Mouse (Mus musculus) liver, adult (tissue): ENCODE results near the gene Surf4.
A peak's percentile ranks its signal among the peaks of the same experiment; 100 is the strongest.

Experiments
- GATA4 ChIP-seq: IDR thresholded peaks from 2 replicates; pipeline ENCODE4 v1.6.1; 2014; ENCODE audit warnings: mild to moderate bottlenecking, low read length; ENCODE audit not compliant: insufficient replicate concordance

Gene Surf4

DNA sequence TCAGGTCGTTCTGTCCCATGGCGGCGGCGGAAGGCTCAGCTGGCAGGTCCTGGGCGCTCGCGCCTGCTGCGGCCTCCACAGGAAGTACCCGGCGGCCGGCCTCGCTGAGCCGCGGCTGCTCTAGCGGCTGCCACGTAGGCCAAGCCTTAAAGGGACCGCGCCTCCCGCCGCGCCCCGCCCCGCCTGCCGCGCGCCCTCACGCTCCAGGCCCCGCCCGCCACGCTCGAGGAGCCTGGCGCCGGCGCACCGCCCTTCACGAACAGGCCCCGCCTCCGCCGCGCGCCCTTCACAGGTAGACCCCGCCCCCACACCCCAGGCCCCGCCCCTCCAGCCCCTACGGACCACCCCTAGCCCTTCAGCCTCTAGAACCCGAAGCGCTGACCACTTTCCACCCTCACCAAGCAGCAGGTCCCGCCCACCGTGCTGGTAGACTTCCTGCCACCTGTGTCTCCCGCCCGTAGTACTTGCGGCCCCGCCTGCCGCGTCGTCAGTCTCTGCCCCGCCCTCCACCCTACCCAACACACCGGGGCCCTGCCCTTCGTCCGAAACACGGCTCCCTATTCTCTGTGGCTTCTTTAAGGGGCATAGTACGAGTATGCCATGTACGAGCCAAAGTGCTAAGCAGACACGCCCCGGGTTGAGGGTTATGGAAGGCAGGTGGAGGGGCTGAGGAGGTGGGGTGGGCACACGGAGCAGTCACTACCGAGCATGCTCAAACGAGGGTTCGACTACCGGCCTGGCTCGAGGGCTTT, at the start of gene Surf4, which contains the start of gene Stkld1:
Surf4 (minus strand) TSS at position 625 of the 752 bp plus-strand sequence.
Stkld1 (plus strand) TSS at position 744 of the 752 bp plus-strand sequence.
- no peak for TF ChIP-seq GATA4

DNA sequence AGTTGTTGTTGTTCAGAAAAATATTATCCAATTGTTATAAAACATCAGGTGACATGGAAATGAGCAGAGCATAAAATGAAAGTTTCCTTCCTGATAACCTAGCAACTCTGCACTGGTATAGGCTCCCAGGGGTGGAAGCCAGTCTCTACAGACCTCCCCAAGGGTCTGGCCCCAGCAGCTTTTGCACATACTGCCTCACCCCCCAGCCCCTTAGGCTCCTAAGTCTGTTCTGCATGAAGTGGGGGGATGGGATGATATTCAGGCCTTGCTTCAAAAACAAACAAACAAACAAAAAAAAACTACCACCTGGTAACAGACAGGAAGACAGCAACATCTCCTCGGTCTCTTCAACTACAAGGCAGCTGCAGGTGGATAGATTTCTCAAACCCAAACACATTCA, 46.6 kb upstream of the Surf4 start:
- TF ChIP-seq GATA4 = no peak

DNA sequence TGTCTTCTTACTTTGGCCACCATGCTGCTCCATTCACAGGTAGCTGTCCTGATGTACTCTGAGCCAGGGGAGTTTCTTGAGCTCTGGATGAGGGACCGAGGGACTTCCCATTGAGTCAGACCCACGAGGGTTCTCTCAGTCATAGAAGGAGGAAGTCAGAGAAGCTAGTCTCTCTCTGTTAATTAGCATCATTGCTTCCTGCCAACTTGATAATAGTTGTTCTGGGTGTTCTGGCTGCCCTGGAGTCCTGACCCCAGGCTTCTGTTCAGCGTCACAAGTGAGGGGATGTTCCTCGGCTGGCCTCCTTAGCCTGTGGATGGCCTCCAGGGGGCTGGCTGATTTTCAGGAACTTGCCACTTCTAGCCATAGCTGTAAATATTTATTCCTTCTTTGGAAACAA, 40.2 kb upstream of the Surf4 start:
- no peak for TF ChIP-seq GATA4

DNA sequence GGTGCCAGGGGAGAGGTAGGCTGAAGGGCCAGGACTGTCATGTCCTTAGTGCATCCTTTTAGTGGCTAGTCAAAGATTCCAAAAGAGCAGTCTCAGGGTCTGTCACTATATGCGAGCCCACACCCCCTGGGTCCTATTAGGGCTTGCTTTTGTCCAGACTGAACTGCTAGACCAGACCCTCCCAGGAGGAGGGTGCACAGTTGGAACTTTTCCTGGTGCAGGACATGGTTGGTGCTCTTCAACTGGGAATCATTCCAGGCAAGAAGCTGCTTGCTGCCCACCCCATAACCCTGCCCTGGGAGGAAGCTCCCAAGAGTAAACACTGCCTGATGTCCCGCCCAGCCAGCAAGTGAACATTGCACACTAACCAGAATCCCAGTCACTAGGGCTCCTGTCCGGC, 39.4 kb upstream of the Surf4 start, which contains the start of gene Adamts13:
Adamts13 (plus strand) TSS at position 301 of the 400 bp plus-strand sequence.
- no peak for TF ChIP-seq GATA4

DNA sequence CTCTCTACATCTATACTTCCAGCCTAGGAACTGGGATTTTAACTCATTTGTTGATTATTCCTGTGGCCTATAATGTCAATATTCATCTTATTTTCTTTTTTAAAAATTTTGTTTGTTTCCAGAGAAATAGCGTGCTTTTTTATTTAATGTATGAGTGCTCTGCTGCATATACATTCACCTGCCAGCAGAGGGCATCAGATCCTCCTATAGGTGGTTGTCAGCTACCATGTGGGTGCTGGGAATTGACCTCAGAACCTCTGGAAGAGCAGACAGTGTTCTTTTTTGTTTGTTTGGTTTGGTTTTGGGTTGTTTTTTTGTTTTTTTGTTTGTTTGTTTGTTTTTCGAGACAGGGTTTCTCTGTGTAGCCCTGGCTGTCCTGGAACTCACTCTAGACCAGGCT, 33.5 kb upstream of the Surf4 start:
- TF ChIP-seq GATA4 = no peak

DNA sequence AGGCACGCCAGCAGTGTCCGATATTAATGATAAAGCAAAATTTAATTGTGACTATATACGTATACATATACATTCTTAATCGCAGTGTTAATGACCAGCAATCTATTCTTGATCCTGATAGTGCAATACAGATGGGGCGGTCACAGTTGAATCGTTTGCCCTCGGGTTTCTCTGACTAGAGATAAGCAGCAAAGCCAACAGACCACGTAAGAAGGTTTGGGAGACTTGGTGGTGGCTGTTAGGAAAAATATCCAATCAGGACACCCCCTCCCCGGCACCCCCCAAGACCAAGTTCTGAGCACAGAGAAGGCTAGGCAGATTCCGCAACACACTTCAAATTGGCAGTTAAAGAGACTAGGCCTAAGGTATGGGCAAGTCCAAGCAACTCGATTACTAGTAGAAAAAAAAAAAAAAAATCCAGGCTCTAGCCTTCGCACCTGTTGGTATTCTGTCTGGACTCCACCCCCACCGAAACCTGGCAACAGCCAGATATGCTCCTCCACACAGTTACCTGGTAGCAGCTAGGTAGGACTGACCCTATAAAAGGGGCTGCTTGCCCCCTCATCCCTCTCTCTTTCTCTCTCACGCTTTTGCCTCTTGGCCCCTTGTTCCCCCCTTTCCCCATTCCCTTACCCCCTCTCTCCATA, 31.1 kb upstream of the Surf4 start:
- TF ChIP-seq GATA4 = no peak

DNA sequence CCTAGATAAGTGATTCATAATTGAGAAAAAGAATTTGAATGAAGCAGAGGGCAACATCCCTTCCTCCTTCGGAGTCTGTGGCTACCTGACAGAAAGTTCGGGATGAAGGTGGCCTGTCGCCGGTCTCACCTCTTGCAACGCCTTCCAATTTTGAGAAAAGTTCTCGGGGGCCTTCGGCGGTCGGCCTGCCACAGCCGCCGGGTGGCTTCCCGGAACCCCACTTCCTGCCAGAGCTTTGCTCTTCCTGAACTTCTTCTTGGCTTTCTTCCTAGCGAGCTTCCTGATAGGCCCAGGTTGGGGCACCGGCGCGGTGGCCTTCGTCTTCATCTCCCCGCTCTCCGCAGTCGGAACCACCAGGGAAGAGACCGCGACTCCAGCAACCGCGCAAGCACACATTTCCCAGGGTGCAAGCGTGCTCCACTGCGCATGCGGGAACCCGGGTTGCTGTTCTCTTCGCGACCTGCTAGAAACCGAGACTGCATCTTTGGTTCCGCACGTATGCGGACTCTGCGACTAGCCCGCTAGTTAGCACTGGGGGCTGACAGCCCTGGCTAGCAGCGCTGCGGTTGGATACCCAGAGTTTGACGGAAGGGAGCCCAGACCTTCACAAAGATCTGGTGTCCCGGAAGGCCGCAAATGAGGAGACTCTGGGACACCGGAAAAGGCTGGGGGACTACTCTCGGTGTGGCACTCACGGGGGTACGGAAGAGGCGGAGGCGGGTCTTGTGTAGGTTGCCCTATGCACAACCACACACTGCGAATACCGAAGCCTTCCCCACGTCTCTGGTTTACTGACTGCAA, 30.4 kb upstream of the Surf4 start, which contains the start of gene Rexo4:
Rexo4 (minus strand) TSS at position 464 of the 801 bp plus-strand sequence.
- peak; percentile 6; the same call in 1 of the 2 replicates for TF ChIP-seq GATA4

DNA sequence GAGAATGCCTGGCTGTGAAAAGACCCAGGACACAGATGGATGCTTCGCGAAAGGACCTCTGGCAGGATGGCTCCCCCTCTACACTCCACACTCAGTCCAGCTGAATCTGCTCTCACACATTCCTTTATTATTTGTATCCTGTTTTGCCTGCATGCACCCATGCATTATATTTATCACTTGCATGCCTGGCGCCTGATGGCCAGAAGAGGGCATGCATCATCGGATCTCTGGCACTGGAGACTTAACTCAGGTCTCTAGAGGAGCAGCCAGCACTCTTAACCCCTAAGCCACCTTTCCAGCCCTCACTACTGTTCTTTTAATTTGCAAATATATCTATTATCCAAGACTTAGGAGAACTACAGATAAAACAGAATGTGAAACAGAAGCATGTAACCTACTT, 27.0 kb upstream of the Surf4 start:
- TF ChIP-seq GATA4 = no peak

DNA sequence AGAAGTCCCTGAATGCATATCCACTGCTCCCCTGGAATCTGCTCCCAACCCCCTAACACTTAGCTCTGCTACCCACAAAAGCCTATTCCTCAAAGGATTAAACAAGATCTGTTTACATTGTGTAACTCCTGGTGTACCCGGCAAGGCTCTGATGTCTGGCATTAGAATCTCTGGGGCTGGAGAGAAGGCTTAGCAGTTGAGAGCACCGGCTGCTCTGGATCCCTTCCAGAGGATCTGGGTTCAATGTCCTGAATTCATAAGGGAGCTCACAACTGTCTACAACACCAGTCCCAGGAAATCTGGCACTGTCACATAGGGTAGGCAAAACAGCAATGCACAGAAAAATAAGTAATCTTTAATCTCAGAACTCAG, 23.7 kb upstream of the Surf4 start:
- TF ChIP-seq GATA4 = no peak

DNA sequence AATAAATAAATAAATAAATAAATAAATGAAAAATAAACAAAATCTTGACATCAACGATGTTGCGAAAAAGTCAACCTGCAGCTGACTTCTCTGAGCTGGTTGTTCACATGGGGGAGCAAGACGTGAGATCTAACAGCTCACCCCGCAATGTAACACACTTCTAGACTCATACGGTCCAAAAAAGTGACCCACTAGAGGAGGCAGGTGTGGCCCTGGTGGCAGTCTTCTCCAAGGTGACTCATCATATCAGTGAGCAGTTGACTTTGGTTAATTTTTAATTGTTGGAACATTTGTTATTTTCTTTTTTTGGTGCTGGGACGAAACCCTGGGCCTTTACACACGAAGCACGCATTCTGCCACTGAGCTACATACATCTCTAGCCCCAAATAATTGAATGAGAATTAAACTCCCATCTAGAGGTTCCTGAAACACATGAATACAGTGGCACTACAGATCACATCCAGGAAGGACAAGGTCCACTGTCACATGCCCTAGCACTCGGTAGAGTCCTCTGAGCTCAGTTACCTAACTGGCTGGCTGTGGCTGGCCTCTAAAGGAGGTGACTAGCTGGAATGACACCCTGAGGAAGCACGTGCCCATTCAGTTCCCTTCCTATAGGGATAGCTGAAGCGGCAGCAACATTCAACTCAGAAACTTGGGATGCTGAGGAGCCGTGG, 23.2 kb upstream of the Surf4 start:
- TF ChIP-seq GATA4 = no peak

DNA sequence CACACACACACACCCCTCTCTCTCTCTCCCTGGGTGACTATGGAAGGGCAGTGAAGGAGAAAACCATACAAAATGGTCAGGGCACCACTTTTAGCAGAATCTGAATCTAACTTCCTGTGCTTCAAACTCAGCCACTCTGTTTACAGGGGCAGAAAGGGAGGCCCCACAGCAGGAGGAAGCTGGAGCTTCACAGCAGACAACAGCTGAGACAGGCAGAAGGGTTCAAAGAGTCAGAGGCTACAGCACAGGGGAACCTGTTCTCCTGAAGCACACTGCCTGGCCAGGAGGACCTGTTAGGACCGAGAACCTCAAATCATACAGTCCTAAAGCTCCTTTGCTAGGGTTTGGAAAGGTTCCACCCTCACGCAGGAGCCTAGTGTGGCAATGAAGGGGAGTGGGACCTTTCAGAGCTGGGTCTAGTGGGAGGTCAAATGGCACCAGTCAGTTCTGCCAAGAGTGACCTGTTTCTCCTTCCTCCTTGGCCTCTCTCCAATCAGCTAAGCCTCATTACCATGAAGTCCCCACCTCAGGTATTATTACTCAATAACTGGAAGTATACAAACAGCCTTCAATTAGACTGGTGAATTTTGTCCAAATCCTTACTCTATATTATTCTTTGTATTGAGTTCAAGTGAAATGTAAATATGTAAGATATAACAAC, 21.1 kb upstream of the Surf4 start:
- TF ChIP-seq GATA4 = no peak

DNA sequence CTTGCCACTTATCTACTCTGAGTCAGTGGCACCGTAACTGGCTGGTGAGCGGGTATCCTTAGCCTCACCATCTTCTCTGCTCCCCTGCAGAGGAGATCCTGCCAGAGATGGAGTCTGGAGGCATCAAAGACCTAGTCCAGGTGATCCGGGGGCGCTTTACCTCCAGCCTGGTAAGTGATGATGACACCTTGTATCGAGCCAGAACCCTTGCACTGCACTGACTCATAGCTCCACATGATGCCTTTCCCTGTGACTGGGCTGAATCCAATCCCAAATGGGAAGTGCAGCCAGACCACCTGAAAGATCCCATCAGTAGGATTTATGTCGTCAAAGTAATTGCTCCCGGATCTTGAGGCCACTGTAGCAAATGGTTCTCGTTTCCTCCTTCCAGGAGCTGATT, 19.1 kb upstream of the Surf4 start:
- TF ChIP-seq GATA4 = no peak

DNA sequence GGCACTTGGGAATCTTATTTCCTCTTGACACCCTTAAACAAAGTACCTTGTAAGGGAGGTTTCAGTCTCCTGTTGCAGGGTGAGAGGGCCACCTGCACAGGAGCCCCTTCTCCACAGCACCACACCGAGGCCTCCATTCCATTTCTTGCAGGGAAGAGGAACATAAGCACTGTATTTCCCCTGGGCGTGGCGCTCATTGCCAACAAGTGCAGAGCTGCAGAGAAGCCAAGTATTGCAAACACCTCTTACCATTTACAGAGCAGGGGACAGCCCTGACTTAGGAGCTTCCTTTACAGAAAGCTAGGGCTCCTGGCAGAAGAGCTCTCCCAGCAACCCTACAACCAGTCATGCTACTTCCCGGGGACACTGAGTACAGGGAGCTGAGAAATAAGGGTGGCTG, 18.5 kb upstream of the Surf4 start:
- TF ChIP-seq GATA4 = no peak

DNA sequence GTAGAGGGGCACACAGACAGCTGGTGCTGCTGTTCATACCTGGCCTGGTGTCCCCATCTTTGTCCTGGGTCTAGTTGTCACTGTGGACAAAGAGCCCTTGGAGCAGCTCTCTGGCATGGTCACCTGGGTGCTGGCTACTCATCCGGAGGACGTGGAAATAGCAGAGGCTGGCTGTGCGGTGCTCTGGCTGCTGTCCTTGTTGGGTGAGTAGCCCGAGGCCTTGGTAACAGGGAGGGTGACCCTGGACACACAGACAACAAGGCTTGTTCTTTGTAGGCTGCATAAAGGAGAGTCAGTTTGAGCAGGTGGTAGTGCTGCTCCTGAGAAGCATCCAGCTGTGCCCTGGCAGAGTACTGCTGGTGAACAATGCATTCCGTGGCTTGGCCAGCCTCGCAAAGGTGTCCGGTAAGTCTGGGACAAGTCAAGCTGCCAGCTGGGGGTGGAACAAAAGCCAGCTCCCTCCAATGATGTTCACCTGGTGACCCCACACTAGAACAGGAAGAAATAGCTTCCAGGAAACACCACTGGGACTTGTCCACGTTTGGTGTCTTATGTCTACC, 17.7 kb upstream of the Surf4 start:
- TF ChIP-seq GATA4 = no peak
